In genomic region chr10:40937569-40937968, GRCm38 (mm10) we compare ENCODE assay signal across 21 mouse cellular contexts. TPM values are rescaled to one million over a fixed set of nuclear protein-coding genes. Genes with fewer than 3 reads are reported as not detected.
"Had no signal": no experiment of that assay in that cellular context is flagged by ENCODE, and none has a peak within 500 bp of the region (broad histone marks: within the 10 kb centered on the region; RNA-seq: fewer than 3 reads in every experiment).

No protein-coding gene starts in this region.

- H3K9ac ChIP-seq: liver, embryonic 13.5 days; neural tube, embryonic 12.5 days; neural tube, embryonic 15.5 days had no signal

- H3K4me1 ChIP-seq: liver, embryonic 13.5 days; neural tube, embryonic 12.5 days; neural tube, embryonic 15.5 days had no signal

- H3K4me2 ChIP-seq: liver, embryonic 13.5 days; midbrain, embryonic 11.5 days; neural tube, embryonic 12.5 days; neural tube, embryonic 15.5 days had no signal

- H3K36me3 ChIP-seq: liver, embryonic 13.5 days had no signal

- H3K27me3 ChIP-seq: liver, embryonic 13.5 days; neural tube, embryonic 12.5 days; neural tube, embryonic 15.5 days had no signal

- H3K4me3 ChIP-seq: left cerebral cortex, adult 2 months; liver, embryonic 13.5 days; neural tube, embryonic 12.5 days; neural tube, embryonic 15.5 days had no signal

- DNase-seq: kidney, adult 18-20 months; kidney, adult 9 months; kidney, postnatal 14 days; kidney, postnatal 4 days; liver, embryonic 13.5 days; lung, adult 2 months; lung, postnatal 14 days; lung, postnatal 4 days; midbrain, embryonic 14.5 days; right cerebral cortex, postnatal 14 days; right cerebral cortex, postnatal 4 days; thymus, adult 2 months; thymus, postnatal 14 days; thymus, postnatal 4 days had no signal

- H3K27ac ChIP-seq: liver, embryonic 13.5 days; neural tube, embryonic 12.5 days; neural tube, embryonic 15.5 days; stomach, postnatal 0 days had no signal

- H3K9me3 ChIP-seq: liver, embryonic 13.5 days; neural tube, embryonic 12.5 days; neural tube, embryonic 15.5 days had no signal

RNA-seq across cellular contexts. Expression of gene Wasf1, which starts 54.3 kb away (rescaled TPM):
- total RNA-seq: megakaryocyte progenitor cell, adult 5-6 weeks; megakaryocyte-erythroid progenitor cell, adult 5-6 weeks had no signal
